Mouse (Mus musculus): Measurements from ENCODE around the gene Fus. TPM values are rescaled to one million over a fixed set of nuclear protein-coding genes. Genes with fewer than 3 reads are reported as not detected.
"Not testable (repeated sequence)": the region's sequence is repeated elsewhere in the genome, so short reads cannot be mapped to it uniquely, and the experiment has no call there.

Gene Fus
- total and polyA plus RNA-seq, 2 experiments from 2014 or later: 51.0 to 323 TPM

GRCm38 (mm10) chr7:128004487-128005362 is 37.5 kb downstream of the Fus start:
- WGBS: 28% methylated on average over 35 of the region's 35 CpGs

GRCm38 (mm10) chr7:128006193-128006592 is 38.9 kb downstream of the Fus start:
- H3K4me1 ChIP-seq (ENCODE audit: insufficient read depth): no peaks in the 10 kb centered on the region
- no peak overlapping the region for H3K4me3 ChIP-seq (ENCODE audit: low read depth, low read length)
- H3K4me2 ChIP-seq (ENCODE audit: low read depth): no peak overlapping the region
- H3K36me3 ChIP-seq (ENCODE audit: insufficient read depth): no peaks in the 10 kb centered on the region
- H3K9me3 ChIP-seq (ENCODE audit: low read length): no peaks in the 10 kb centered on the region
- no peaks in the 10 kb centered on the region for H3K27me3 ChIP-seq (ENCODE audit: insufficient read depth, low read length)
- H3K9ac ChIP-seq: no peak overlapping the region
- 87% methylated on average over 7 of the region's 7 CpGs for WGBS
- no peak for TF ChIP-seq CTCF (IDR thresholded peaks at IDR 0.05; ENCODE audit: low read depth)
- ATAC-seq (no peak), DNase-seq (no peak)
- H3K27ac ChIP-seq (ENCODE audit: low read depth, low read length): no peak overlapping the region

More at GRCm38 (mm10) chr7:128004487-128005362, 37.5 kb downstream of the Fus start:
- TF ChIP-seq CTCF (IDR thresholded peaks at IDR 0.05; ENCODE audit: low read depth): no peak
- Histone ChIP-seq H3K4me1 (ENCODE audit: insufficient read depth) (no peaks in the 10 kb centered on the region), H3K36me3 (ENCODE audit: insufficient read depth) (no peaks in the 10 kb centered on the region), H3K27me3 (ENCODE audit: insufficient read depth, low read length) (no peaks in the 10 kb centered on the region), H3K4me2 (ENCODE audit: low read depth) (no peak overlapping the region), H3K9me3 (ENCODE audit: low read length) (no peaks in the 10 kb centered on the region), H3K4me3 (ENCODE audit: low read depth, low read length) (no peak overlapping the region), H3K27ac (ENCODE audit: low read depth, low read length) (no peak overlapping the region), H3K9ac (no peak overlapping the region)
- DNase-seq (no peak), ATAC-seq (no peak)

- Histone ChIP-seq H3K4me2 (ENCODE audit: low read depth) (no peak overlapping the region), H3K4me1 (ENCODE audit: insufficient read depth) (no peaks in the 10 kb centered on the region), H3K27me3 (ENCODE audit: insufficient read depth, low read length) (no peaks in the 10 kb centered on the region), H3K9me3 (ENCODE audit: low read length) (no peaks in the 10 kb centered on the region), H3K9ac (no peak overlapping the region), H3K4me3 (ENCODE audit: low read depth, low read length) (no peak overlapping the region), H3K27ac (ENCODE audit: low read depth, low read length) (no peak overlapping the region), H3K36me3 (ENCODE audit: insufficient read depth) (no peaks in the 10 kb centered on the region)
- TF ChIP-seq CTCF (IDR thresholded peaks at IDR 0.05; ENCODE audit: low read depth): no peak
- no peak for ATAC-seq
- WGBS: 64% methylated on average over 40 of the region's 40 CpGs
- DNase-seq: no peak
These were observed 42.6 kb downstream of the Fus start for GRCm38 (mm10) chr7:128009715-128010340.

GRCm38 (mm10) chr7:128012136-128012780 is 45.0 kb downstream of the Fus start:
- Histone ChIP-seq H3K36me3 (ENCODE audit: insufficient read depth) (no peaks in the 10 kb centered on the region), H3K9ac (no peak overlapping the region), H3K27ac (ENCODE audit: low read depth, low read length) (no peak overlapping the region), H3K4me2 (ENCODE audit: low read depth) (no peak overlapping the region), H3K4me3 (ENCODE audit: low read depth, low read length) (no peak overlapping the region), H3K4me1 (ENCODE audit: insufficient read depth) (no peaks in the 10 kb centered on the region), H3K9me3 (ENCODE audit: low read length) (no peaks in the 10 kb centered on the region), H3K27me3 (ENCODE audit: insufficient read depth, low read length) (no peaks in the 10 kb centered on the region)
- WGBS: 70% methylated on average over 13 of the region's 13 CpGs
- no peak for DNase-seq
- ATAC-seq: no peak
- TF ChIP-seq CTCF (IDR thresholded peaks at IDR 0.05; ENCODE audit: low read depth): no peak

DNA sequence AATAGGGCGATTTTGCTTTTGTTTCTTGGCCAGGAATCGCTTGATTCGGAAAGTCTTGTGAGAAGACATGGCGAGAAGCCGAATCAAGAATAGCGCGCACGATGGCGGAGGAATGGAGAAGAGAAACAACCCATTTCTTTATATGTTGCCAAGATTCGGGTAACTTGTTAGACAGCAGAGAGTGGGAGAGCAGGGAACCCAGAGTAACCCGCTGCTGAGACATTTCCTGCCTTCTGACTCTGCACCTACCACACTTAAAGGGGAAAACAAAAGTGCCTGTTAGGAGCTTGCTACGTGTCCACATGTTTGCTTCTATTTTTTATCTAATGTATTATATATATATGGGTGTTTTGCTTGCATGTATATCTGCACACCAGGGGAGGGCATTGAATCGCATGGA is 45.9 kb downstream of the Fus start:
- H3K4me3 ChIP-seq (ENCODE audit: low read depth, low read length): no peak overlapping the region
- H3K27me3 ChIP-seq (ENCODE audit: insufficient read depth, low read length): no peaks in the 10 kb centered on the region
- H3K9me3 ChIP-seq (ENCODE audit: low read length): no peaks in the 10 kb centered on the region
- DNase-seq (no peak), ATAC-seq (no peak)
- 92% methylated on average over 13 of the region's 13 CpGs for WGBS
- no peak for TF ChIP-seq CTCF (IDR thresholded peaks at IDR 0.05; ENCODE audit: low read depth)
- H3K27ac ChIP-seq (ENCODE audit: low read depth, low read length): no peak overlapping the region
- no peak overlapping the region for H3K4me2 ChIP-seq (ENCODE audit: low read depth)
- H3K36me3 ChIP-seq (ENCODE audit: insufficient read depth): no peaks in the 10 kb centered on the region
- H3K4me1 ChIP-seq (ENCODE audit: insufficient read depth): no peaks in the 10 kb centered on the region
- H3K9ac ChIP-seq: no peak overlapping the region

DNA sequence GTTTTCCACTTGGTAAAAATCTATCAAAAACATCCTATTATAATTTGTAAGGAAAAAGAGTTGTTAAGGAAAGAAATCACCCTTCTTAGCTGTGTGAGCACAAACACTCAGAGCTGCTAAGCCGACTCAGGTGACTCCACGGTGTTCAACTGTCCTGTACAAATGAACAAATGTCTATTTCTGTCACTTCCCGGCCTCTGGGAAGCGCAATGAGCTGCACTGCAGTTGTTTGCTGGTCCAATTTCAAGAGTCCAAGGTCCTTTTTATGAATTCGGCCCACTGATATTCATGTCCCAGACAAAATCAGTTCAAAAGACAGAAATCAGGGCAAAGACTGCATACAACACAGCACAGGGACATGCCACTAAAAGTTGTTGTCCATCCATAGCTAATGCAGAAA is 48.9 kb downstream of the Fus start:
- DNase-seq; H3K36me3 ChIP-seq (ENCODE audit: insufficient read depth); ATAC-seq; H3K4me3 ChIP-seq (ENCODE audit: low read depth, low read length); H3K9ac ChIP-seq; H3K27me3 ChIP-seq (ENCODE audit: insufficient read depth, low read length); H3K27ac ChIP-seq (ENCODE audit: low read depth, low read length); H3K4me2 ChIP-seq (ENCODE audit: low read depth); H3K4me1 ChIP-seq (ENCODE audit: insufficient read depth); H3K9me3 ChIP-seq (ENCODE audit: low read length): not testable (repeated sequence)
- 85% methylated on average over 5 of the region's 5 CpGs for WGBS

DNA sequence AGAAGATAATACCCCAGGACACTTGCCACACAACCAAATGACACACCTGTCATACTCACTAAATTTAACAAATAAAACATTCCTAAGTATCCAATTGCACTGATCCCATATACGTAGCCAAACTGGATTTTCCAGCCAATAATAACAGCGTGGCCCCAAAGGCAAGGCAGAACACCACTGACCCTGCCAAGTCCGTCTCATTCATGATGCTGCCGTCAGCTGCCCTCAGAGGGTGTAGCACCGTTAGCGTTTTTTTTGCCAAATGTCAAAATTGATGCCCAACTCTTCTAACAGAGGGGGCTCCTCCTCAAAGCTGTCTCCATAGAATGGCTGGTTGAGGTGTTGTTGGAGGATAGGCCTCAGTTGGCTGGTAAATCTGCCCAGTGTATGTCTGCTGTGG is 49.4 kb downstream of the Fus start:
- Histone ChIP-seq H3K9me3 (ENCODE audit: low read length) (no peaks in the 10 kb centered on the region), H3K36me3 (ENCODE audit: insufficient read depth) (no peaks in the 10 kb centered on the region), H3K4me2 (ENCODE audit: low read depth) (no peak overlapping the region), H3K27me3 (ENCODE audit: insufficient read depth, low read length) (no peaks in the 10 kb centered on the region), H3K9ac (no peak overlapping the region), H3K4me3 (ENCODE audit: low read depth, low read length) (no peak overlapping the region), H3K27ac (ENCODE audit: low read depth, low read length) (no peak overlapping the region), H3K4me1 (ENCODE audit: insufficient read depth) (no peaks in the 10 kb centered on the region)
- ATAC-seq (no peak), DNase-seq (no peak)
- TF ChIP-seq CTCF (IDR thresholded peaks at IDR 0.05; ENCODE audit: low read depth): no peak
- 85% methylated on average over 6 of the region's 6 CpGs for WGBS
